Mouse (Mus musculus): ENCODE results near the gene Prelid1. TPM values are rescaled to one million over a fixed set of nuclear protein-coding genes. Genes with fewer than 3 reads are reported as not detected.

The Prelid1 gene
- total and polyA plus RNA-seq, 3 experiments: 203 to 630 TPM; not detected in 1

DNA sequence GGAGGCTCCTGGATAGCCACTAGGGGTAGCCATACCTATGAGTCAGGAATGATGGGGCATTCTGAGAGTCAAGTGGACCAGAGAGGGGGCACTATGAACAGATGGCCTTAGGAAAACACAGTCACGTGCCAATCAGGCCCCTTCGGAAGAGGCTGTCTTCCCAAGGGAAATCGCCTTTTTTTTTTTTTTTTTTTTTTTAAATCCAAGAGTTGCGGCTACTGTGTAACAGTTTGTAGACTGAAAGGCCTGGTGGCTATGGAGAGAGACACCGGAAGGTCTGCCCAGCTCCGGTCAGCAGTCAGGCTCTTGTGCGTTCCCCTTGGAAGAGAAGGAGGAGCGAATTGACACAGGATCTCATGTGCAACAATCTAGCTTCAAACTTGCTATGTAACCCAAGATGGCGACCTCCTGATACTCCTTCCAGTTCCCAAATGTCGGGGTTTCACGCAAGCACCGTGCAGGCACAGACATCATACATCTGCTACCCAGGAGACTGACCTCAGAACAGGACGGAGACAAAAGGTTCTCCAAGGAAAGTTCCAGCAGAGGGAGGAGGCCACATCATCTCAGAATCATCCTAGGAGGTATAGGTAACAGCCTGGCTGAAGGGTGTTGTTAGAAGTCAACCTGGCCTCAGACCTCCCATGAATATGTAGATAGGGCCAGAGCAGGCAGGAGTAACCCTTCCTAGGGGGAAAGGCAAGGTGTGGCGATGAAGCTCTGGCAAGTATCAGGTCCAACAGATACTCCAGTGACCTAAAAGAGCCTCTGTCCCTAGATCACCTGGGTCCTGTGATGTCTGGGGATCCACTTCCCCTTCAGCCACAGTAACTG is 10.5 kb downstream of the Prelid1 start:
- H3K36me3 ChIP-seq (ENCODE audit: control insufficient read depth in 1 of 2, insufficient read depth in 2 of 2, low read length in 2 of 2): peaks cover 0 to 4% of the 10 kb centered on the region in 2 experiments; a peak in 1 of 4 replicates
- peak overlapping the region; percentile 95 for H3K9ac ChIP-seq (ENCODE audit: control insufficient read depth, low read depth, low read length, poor library complexity, severe bottlenecking)
- H3K9me3 ChIP-seq (replicated peaks; ENCODE audit: insufficient read depth, low read length): no peaks in the 10 kb centered on the region
- peak overlapping the region; percentile 89 for H3K27ac ChIP-seq (ENCODE audit: control insufficient read depth, low read depth, low read length)
- no peak for TF ChIP-seq SIN3A (IDR thresholded peaks at IDR 0.05; ENCODE audit: low read length)
- peak in 2 of 3 experiments; percentile 45 to 57; a peak in 5 of 6 replicates for TF ChIP-seq CTCF (IDR thresholded peaks at IDR 0.05 in 2 of 3, conservative IDR thresholded peaks at IDR 0.05 in 1 of 3; ENCODE audit: control insufficient read depth in 1 of 3, insufficient read depth in 1 of 3, low read depth in 2 of 3, low read length in 3 of 3, poor library complexity in 1 of 3, severe bottlenecking in 1 of 3)
- no peak for TF ChIP-seq NRF1 (IDR thresholded peaks at IDR 0.05; ENCODE audit: insufficient read depth, low read depth, low read length, poor library complexity, severe bottlenecking)
- peak; percentile 57; the same call in 1 of the 2 replicates for TF ChIP-seq BHLHE40 (IDR thresholded peaks at IDR 0.05; ENCODE audit: borderline replicate concordance, low read depth, low read length)
- TF ChIP-seq ZNF384 (IDR thresholded peaks at IDR 0.05; ENCODE audit: low read depth, low read length): peak; percentile 49; the same call in 1 of the 2 replicates
- TF ChIP-seq RAD21 (IDR thresholded peaks at IDR 0.05; ENCODE audit: low read depth, low read length): peak; percentile 19
- no peak for TF ChIP-seq TAL1 (IDR thresholded peaks at IDR 0.05; ENCODE audit: low read length)
- H3K79me2 ChIP-seq (ENCODE audit: control insufficient read depth, insufficient read depth, low read length, poor library complexity): peaks cover 2% of the 10 kb centered on the region; the same call in 1 of the 2 replicates
- no peaks in the 10 kb centered on the region for H3K27me3 ChIP-seq (ENCODE audit: control insufficient read depth in 1 of 2, insufficient read depth in 2 of 2, low read length in 2 of 2)
- peak overlapping the region; percentile 45 to 69 for H3K4me3 ChIP-seq (ENCODE audit: control insufficient read depth in 1 of 2, insufficient read depth in 1 of 2, low read depth in 2 of 2, low read length in 2 of 2)
- DNase-seq (ENCODE audit: low read depth, low spot score): no peak
- peaks cover 0 to 11% of the 10 kb centered on the region in 2 experiments; a peak in 2 of 4 replicates for H3K4me1 ChIP-seq (ENCODE audit: control insufficient read depth in 1 of 2, insufficient read depth in 2 of 2, low read length in 2 of 2)

GRCm38 (mm10) chr13:55332331-55332730 is 12.0 kb downstream of the Prelid1 start:
- Histone ChIP-seq H3K27me3 (ENCODE audit: control insufficient read depth in 1 of 2, insufficient read depth in 2 of 2, low read length in 2 of 2) (no peaks in the 10 kb centered on the region), H3K27ac (ENCODE audit: control insufficient read depth, low read depth, low read length) (no peak overlapping the region), H3K79me2 (ENCODE audit: control insufficient read depth, insufficient read depth, low read length, poor library complexity) (peaks cover 2% of the 10 kb centered on the region; the same call in 1 of the 2 replicates), H3K9me3 (replicated peaks; ENCODE audit: insufficient read depth, low read length) (no peaks in the 10 kb centered on the region), H3K9ac (ENCODE audit: control insufficient read depth, low read depth, low read length, poor library complexity, severe bottlenecking) (no peak overlapping the region), H3K4me3 (ENCODE audit: control insufficient read depth in 1 of 2, insufficient read depth in 1 of 2, low read depth in 2 of 2, low read length in 2 of 2) (no peak overlapping the region), H3K4me1 (ENCODE audit: control insufficient read depth in 1 of 2, insufficient read depth in 2 of 2, low read length in 2 of 2) (peaks cover 0 to 8% of the 10 kb centered on the region in 2 experiments; a peak in 2 of 4 replicates), H3K36me3 (ENCODE audit: control insufficient read depth in 1 of 2, insufficient read depth in 2 of 2, low read length in 2 of 2) (peaks cover 0 to 4% of the 10 kb centered on the region in 2 experiments; a peak in 1 of 4 replicates)
- TF ChIP-seq SMC3 (IDR thresholded peaks at IDR 0.05; ENCODE audit: low read depth, low read length): no peak
- TF ChIP-seq ELF1 (IDR thresholded peaks at IDR 0.05; ENCODE audit: low read depth, low read length): no peak
- TF ChIP-seq ZNF384 (IDR thresholded peaks at IDR 0.05; ENCODE audit: low read depth, low read length): no peak
- TF ChIP-seq NELFE (IDR thresholded peaks at IDR 0.05; ENCODE audit: low read depth, low read length): no peak
- DNase-seq (ENCODE audit: low read depth, low spot score): no peak

GRCm38 (mm10) chr13:55335701-55336100 is 15.4 kb downstream of the Prelid1 start:
- TF ChIP-seq GABPA (IDR thresholded peaks at IDR 0.05; ENCODE audit: low read depth, low read length): no peak

More at GRCm38 (mm10) chr13:55335701-55336100, 15.4 kb downstream of the Prelid1 start:
- Histone ChIP-seq H3K79me2 (ENCODE audit: control insufficient read depth, insufficient read depth, low read length, poor library complexity) (no peaks in the 10 kb centered on the region), H3K4me1 (ENCODE audit: control insufficient read depth in 1 of 2, insufficient read depth in 2 of 2, low read length in 2 of 2) (peaks cover 0 to 5% of the 10 kb centered on the region in 2 experiments; a peak in 2 of 4 replicates), H3K27me3 (ENCODE audit: control insufficient read depth in 1 of 2, insufficient read depth in 2 of 2, low read length in 2 of 2) (no peaks in the 10 kb centered on the region), H3K9ac (ENCODE audit: control insufficient read depth, low read depth, low read length, poor library complexity, severe bottlenecking) (no peak overlapping the region), H3K9me3 (replicated peaks; ENCODE audit: insufficient read depth, low read length) (no peaks in the 10 kb centered on the region), H3K36me3 (ENCODE audit: control insufficient read depth in 1 of 2, insufficient read depth in 2 of 2, low read length in 2 of 2) (peaks cover 0 to under 1% of the 10 kb centered on the region in 2 experiments; a peak in 1 of 4 replicates), H3K27ac (ENCODE audit: control insufficient read depth, low read depth, low read length) (no peak overlapping the region), H3K4me3 (ENCODE audit: control insufficient read depth in 1 of 2, insufficient read depth in 1 of 2, low read depth in 2 of 2, low read length in 2 of 2) (no peak overlapping the region)
- DNase-seq (ENCODE audit: low read depth, low spot score): no peak

Measured in MEL (cell line).